Mouse (Mus musculus) frontal cortex, postnatal 10 days (tissue): ENCODE measurements around the gene Pikfyve.

ENCODE experiments used
- DNase-seq, 2 experiments: peaks; one replicate each; pipeline ENCODE4 v3.0.0; 2022; ENCODE audit warnings: low spot score in 2 of 2, mixed read lengths in 1 of 2

Pikfyve gene

DNA sequence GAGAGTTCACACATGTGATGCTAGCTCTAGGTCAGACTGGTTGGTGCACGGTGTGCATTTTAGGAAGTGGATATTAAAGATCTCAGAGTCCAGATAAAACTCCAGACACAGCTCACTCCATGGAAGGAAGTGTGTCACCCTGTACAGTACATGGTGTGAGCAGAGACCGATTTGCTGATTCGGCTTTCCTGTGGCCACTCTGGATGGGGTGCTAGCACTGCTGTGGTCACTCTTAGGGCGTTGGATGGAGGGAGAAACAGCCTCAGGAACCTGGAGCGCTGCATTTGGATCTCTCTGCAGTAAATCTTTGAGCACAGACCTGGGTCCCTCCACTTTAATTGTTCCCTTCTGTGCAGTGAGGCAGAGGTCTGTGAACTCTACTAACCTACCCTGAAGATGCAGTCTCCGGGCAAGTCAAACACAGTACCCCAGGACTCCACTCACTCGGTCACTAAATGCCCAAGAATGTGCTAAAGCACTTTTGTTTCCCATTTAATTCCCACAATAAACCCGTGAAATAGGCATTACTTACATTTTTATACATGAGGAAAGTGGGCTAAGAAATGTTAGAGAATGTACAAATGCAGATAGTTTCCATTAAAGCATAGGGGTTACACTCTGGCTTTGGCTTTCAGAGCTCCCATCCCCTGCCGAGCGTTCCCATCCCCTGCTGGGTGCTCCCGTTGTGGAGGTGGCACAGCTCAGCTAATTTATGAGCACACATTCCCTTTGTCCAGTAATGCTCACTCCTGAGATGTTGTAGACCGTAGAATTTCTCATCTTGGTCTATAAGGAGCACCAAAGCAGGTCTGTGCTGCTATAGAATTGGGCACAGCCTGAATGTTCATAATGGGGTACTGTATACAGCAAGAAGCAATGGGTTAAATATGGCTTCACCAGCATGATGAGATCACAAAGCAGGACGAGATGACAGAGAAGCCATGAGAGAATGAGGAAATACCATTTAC lies 127.9 kb downstream of the Pikfyve start:
- no peak for DNase-seq

DNA sequence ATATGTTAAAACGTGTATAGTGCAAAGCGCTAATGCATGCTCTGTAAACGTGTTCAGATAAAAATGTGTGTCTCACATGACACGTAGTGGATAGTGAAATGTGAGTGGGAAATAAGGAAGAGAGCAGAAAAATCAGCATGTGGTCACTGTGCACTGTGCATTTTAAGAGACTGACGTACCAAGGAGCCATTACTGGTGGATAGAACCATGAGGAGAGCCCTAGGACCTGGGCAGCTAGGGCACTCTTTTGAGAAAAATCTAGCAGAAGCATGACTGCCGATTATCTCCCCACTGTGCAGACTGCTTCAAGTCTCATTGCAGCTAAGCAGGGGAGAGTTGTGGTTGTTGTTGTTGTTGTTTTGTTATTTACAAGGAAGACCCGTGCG lies 128.5 kb downstream of the Pikfyve start:
- DNase-seq, result no peak
